Mouse (Mus musculus) stomach, postnatal 0 days (tissue): ENCODE results near the gene Prim2.

Source experiments
- CTCF ChIP-seq: IDR thresholded peaks from 2 replicates; pipeline ENCODE4 v1.5.1; 2016; ENCODE audit warnings: antibody characterized with exemption, low read depth, mild to moderate bottlenecking, moderate library complexity
- EP300 ChIP-seq: optimal IDR thresholded peaks from 2 replicates; pipeline ENCODE3; 2016; ENCODE audit warnings: antibody characterized with exemption

GRCm38 (mm10) chr1:33541708-33542107 is 127.9 kb downstream of the Prim2 start:
- TF ChIP-seq CTCF (no peak), EP300 (no peak)
